Mouse (Mus musculus) inflammation-experienced regulatory T-cells, adult 6 months (primary cell): ENCODE results near the gene Gng2. TPM values are rescaled to one million over a fixed set of nuclear protein-coding genes. Genes with fewer than 3 reads are reported as not detected.

Source experiments
- ATAC-seq: one replicate; pipeline ENCODE4 v1.8.0; 2017
- polyA plus RNA-seq, 3 experiments: library from polyadenylated mRNA; unstranded; fragments of 100-300 nt; shearing (Covaris generic); gene quantifications; one replicate each; pipeline ENCODE4 v1.2.1; 2017

The Gng2 gene
- polyA plus RNA-seq, 3 experiments from 2014 or later = 56.4 to 107 (median 59.1) TPM

DNA sequence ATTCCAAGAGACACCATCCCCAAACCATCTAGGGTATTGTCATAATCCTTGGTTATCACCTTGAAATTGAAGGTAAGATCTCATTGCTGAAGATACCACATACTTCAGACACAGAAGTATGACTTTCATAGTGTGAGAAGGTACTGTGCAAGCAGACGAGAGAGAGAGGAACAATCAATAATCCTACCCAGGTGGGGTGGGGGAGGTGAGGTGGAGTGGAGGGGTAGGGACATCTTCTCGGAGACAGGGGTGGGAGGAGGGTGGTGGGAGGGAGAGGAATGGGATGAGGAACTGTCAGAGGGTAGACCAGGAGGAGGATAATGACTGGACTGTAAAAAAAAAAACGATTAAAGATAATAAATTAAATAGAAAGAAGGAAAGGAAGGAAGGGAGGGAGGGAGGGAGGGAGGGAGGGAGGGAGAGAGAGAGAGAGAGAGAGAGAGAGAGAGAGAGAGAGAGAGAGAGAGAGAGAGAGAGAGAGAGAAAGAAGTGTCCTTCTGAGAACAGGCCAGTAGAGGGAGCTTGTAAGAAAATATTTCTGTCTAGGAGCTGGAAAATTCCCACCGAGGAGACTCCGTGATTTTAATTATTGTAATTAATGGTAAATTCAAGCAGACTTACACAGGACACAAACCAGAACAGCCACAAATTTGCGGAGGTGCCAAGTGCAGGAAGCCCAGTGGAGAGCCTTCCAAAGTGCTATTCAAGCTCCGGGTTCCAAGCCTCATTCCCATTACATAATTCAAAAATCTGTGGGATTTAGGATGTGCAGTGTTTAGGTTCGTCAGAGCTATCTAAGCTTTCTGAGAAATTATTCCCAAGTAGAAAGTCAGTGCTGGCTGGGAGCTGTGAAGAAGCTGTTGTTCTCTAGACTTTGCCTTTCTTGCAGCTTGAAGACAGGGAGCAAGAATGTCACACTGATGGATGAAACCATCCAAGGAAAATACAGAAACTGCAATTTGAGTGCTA, 118.3 kb downstream of the Gng2 start:
- ATAC-seq = no peak

- ATAC-seq = no peak
These were observed 119.1 kb downstream of the Gng2 start for GRCm38 (mm10) chr14:19858279-19858678.

DNA sequence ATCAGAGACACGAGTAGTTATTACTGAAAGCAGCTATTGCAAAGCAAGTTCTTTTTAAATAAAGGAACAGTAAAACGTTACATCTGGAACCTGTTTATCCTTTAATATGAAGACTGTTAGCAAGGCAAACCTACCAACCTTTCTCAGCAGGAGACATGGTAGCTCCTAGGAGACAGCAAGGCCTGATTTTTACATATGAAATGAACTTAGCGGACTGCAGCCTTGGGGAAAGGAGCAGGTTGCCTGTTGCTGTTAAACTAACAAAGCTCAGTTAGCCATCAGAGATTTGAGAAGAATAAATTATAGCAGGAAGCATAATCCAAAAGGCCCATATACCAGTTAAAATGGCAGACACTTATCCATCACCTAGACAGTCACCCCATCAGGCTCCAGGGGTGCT, 124.0 kb downstream of the Gng2 start:
- no peak for ATAC-seq

DNA sequence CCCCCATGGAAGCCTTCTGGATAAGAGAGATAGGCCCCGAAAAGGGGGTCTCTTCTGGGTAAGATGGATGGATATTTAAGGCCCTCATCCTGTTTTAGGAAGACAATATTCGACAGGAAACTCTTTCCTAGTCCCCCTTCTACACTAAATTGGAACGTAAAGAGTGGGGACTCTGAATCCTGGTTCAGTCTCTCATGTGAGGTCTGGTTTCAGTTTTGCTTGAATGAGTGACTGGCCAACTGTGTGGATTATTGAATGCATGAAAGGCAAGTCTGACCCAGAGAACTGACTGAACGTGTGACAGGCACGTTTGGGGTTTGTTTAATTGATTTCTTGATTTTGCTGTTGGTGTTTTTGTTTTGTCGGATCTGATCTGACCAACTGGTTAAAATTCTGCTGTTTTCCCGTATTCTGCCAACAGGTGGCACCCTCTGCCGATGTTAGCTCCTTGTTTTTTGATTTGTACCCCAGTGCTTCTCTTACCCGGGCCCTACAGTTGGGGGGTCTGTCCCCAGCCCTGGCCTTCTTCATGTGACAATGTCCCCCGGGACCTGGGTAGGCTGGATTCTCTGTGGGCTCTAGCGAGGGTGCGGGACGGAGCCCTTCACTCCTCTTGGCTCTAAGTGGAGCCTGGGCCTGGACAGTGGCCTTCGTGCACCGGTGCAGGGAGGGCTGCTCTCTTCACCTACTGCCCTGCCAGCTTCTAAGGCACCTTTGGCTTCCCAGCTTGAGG, 137.7 kb downstream of the Gng2 start:
- ATAC-seq = peak; percentile 72

DNA sequence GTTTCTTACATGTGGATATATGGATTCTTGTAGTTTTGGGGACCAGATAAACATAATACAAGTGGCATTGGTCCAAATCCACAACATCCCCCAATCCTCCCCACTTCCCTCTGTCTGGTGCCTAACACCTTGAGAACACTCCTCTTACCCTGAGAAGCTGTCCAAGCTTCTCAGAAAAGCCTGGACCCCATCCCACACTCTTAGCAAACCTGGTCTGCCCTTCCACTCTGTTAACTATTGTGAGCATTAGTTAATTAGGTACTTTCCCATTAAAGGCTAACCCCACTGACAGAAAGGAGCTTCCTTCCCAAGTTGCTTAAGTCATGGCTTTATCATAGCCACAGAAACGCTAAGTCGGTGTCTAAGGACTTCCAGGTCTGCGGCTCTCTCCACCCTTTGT, 141.1 kb downstream of the Gng2 start:
- ATAC-seq = no peak

DNA sequence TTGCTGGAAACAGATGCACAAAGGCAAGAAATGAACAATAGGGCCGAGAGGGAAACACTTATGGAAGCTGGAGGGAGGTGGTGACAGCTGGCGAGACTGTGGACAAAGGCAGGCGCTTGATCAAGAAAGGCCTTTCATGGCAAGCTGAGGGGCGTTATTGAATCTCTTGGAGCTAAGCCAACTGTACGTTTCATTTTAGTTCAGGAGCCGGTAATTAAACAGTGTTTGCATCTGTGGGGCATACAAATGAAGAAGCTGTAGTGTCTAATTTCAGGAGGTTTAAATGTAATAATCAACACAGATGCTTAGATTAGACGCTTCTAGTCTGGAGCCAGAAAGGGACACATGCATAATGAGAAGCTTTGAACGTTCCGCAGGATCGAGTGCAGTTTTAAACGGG, 151.9 kb downstream of the Gng2 start:
- no peak for ATAC-seq

- ATAC-seq = peak; percentile 97
These were observed 153.9 kb downstream of the Gng2 start, which contains the start of gene Rtraf for GRCm38 (mm10) chr14:19823321-19824142. Gene Rtraf (minus strand): TSS chr14:19823824.

Other genes starting within 250 kb of the Gng2 start
- 1 to 10 TPM in 1 of 3 experiments, under 1 TPM in 2; 0.35 to 1.1 (median 0.70) TPM for gene Nid2, start 226.4 kb downstream of the Gng2 start, polyA plus RNA-seq
- gene Rtraf, start 153.8 kb downstream of the Gng2 start, polyA plus RNA-seq = 100 to 1,000 TPM; 116 to 145 (median 118) TPM
- 10 to 100 TPM; 21.3 to 40.2 (median 21.6) TPM for gene Saysd1, start 160.9 kb upstream of the Gng2 start, polyA plus RNA-seq
- 1 to 10 TPM; 4.2 to 7.5 (median 5.4) TPM for gene Kcnk5, start 204.2 kb upstream of the Gng2 start, polyA plus RNA-seq